Mouse (Mus musculus): ENCODE measurements around the gene Kif7. TPM values are rescaled to one million over a fixed set of nuclear protein-coding genes. Genes with fewer than 3 reads are reported as not detected.
A peak's percentile ranks its signal among the peaks of the same experiment; 100 is the strongest.

Kif7 gene
- polyA plus RNA-seq (2012; rRNA removed) = 2.5 and 3.3 TPM in 2 replicates

GRCm38 (mm10) chr7:79715187-79715981 lies at the start of gene Kif7:
Kif7 (minus strand) TSS chr7:79715720.
- no peak for DNase-seq (ENCODE audit: low read depth)

GRCm38 (mm10) chr7:79762106-79762505 lies 46.6 kb upstream of the Kif7 start:
- DNase-seq (ENCODE audit: low read depth) = no peak

GRCm38 (mm10) chr7:79761124-79761876 lies 45.8 kb upstream of the Kif7 start:
- no peak for DNase-seq (ENCODE audit: low read depth)

- no peak for DNase-seq (ENCODE audit: low read depth)
Observed at GRCm38 (mm10) chr7:79759766-79760165, 44.2 kb upstream of the Kif7 start.

GRCm38 (mm10) chr7:79758176-79758575 lies 42.7 kb upstream of the Kif7 start:
- no peak for DNase-seq (ENCODE audit: low read depth)

- no peak for DNase-seq (ENCODE audit: low read depth)
Observed at GRCm38 (mm10) chr7:79756334-79756733, 40.8 kb upstream of the Kif7 start.

GRCm38 (mm10) chr7:79749511-79749910 lies 34.0 kb upstream of the Kif7 start:
- DNase-seq (ENCODE audit: low read depth) = peak; percentile 96

GRCm38 (mm10) chr7:79747659-79748058 lies 32.1 kb upstream of the Kif7 start:
- DNase-seq (ENCODE audit: low read depth) = no peak

- no peak for DNase-seq (ENCODE audit: low read depth)
Observed at GRCm38 (mm10) chr7:79744585-79744984, 29.1 kb upstream of the Kif7 start.

- DNase-seq (ENCODE audit: low read depth) = no peak
Observed at GRCm38 (mm10) chr7:79744051-79744450, 28.5 kb upstream of the Kif7 start.

GRCm38 (mm10) chr7:79742659-79743536 lies 27.4 kb upstream of the Kif7 start, which contains the start of the genes Pex11a and Wdr93:
Pex11a (minus strand) TSS chr7:79743131.
Wdr93 (plus strand) TSS chr7:79743163.
- DNase-seq (ENCODE audit: low read depth) = no peak

GRCm38 (mm10) chr7:79742277-79742658 lies 26.7 kb upstream of the Kif7 start:
- no peak for DNase-seq (ENCODE audit: low read depth)

GRCm38 (mm10) chr7:79740279-79740678 lies 24.8 kb upstream of the Kif7 start:
- DNase-seq (ENCODE audit: low read depth) = no peak

- peak; percentile 74 for DNase-seq (ENCODE audit: low read depth)
Observed at GRCm38 (mm10) chr7:79738913-79739312, 23.4 kb upstream of the Kif7 start.

- no peak for DNase-seq (ENCODE audit: low read depth)
Observed at GRCm38 (mm10) chr7:79736511-79736910, 21.0 kb upstream of the Kif7 start.

- peak; percentile 89 for DNase-seq (ENCODE audit: low read depth)
Observed at GRCm38 (mm10) chr7:79734563-79734962, 19.0 kb upstream of the Kif7 start.

GRCm38 (mm10) chr7:79732622-79733021 lies 17.1 kb upstream of the Kif7 start, which contains the start of gene Plin1:
Plin1 (minus strand) TSS chr7:79732903.
- DNase-seq (ENCODE audit: low read depth) = no peak

- DNase-seq (ENCODE audit: low read depth) = no peak
Observed at GRCm38 (mm10) chr7:79731438-79731837, 15.9 kb upstream of the Kif7 start.

- DNase-seq (ENCODE audit: low read depth) = no peak
Observed at GRCm38 (mm10) chr7:79729743-79730370, 14.3 kb upstream of the Kif7 start.

GRCm38 (mm10) chr7:79729169-79729568 lies 13.6 kb upstream of the Kif7 start:
- DNase-seq (ENCODE audit: low read depth) = no peak

GRCm38 (mm10) chr7:79728219-79728618 lies 12.7 kb upstream of the Kif7 start:
- DNase-seq (ENCODE audit: low read depth) = no peak

Measured in gonadal fat pad, adult 2 months (tissue).